Mouse (Mus musculus): ENCODE measurements around the gene B4galt3.

DNA sequence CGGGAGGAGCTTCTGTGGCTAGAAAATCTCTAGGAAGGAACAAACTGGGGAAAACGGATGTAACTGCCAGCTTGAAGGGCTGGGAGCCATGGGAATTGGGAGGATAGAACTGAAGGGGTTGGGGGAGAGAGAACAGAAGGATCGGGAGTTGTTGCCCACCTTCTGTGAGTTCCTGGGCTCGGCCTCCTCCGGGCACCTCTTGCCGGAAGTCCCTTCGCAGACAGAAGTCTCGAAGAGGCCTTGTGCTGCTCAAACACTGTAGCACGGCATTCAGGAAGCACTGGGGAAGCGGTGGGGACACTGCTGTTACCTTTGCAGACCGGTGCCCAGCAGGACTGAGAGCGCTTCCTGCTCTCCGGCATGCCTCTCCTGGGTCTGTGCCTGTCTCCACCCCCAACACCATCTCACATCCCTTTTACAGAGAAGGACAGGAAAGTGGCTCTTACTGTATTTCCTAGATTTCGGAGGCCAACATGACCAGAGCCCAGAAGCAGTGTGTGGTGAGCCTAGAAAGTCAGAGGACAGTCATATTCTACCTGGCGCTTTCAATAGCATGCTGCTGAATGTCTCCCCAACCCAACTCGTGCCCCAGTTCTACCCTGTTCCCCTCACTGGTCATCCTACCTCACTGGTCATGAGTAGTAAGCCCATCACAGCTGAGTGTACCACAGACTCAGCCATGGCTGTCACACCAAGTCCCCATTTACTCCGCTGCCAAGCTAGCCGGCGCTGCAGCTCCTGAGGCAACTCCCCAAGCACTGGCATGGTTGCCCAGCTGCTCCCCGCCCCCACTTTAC is 15.2 kb downstream of the B4galt3 start:
- no peak for TF ChIP-seq POLR2A (IDR thresholded peaks at IDR 0.05; ENCODE audit: low read depth, low read length)
- TF ChIP-seq CTCF (IDR thresholded peaks at IDR 0.05; ENCODE audit: borderline replicate concordance, insufficient read depth, low read length) = no peak
